Mouse (Mus musculus) midbrain, embryonic 16.5 days (tissue): ENCODE measurements around the gene Asb11. TPM values are rescaled to one million over a fixed set of nuclear protein-coding genes. Genes with fewer than 3 reads are reported as not detected.

Experiments
- ATAC-seq: fragments of 200-750 bp; cut with Nextera tagmentation; 2 replicates; pipeline ENCODE4 v1.8.0; 2017; ENCODE audit warnings: moderate TSS enrichment
- H3K27ac ChIP-seq: fragments of 300-500 bp; sonication (generic); 2 replicates; pipeline ENCODE4 v1.5.1; 2014; ENCODE audit warnings: mild to moderate bottlenecking, low read length, mixed read lengths
- H3K27me3 ChIP-seq: fragments of 300-500 bp; sonication (generic); 2 replicates; pipeline ENCODE4 v1.6.1; 2014; ENCODE audit warnings: low read depth, low read length, mixed read lengths; ENCODE audit not compliant: control insufficient read depth, insufficient read depth
- H3K36me3 ChIP-seq: fragments of 300-500 bp; sonication (generic); 2 replicates; pipeline ENCODE4 v1.6.1; 2014; ENCODE audit warnings: mild to moderate bottlenecking, low read length, moderate library complexity, mixed read lengths; ENCODE audit not compliant: control insufficient read depth, insufficient read depth
- H3K4me1 ChIP-seq: fragments of 300-500 bp; sonication (generic); 2 replicates; pipeline ENCODE4 v1.6.1; 2014; ENCODE audit warnings: mild to moderate bottlenecking, low read length, mixed read lengths; ENCODE audit not compliant: control insufficient read depth, insufficient read depth
- H3K4me2 ChIP-seq: fragments of 300-500 bp; sonication (generic); 2 replicates; pipeline ENCODE4 v1.6.1; 2014; ENCODE audit warnings: mild to moderate bottlenecking, low read length, mixed read lengths
- H3K4me3 ChIP-seq: fragments of 300-500 bp; sonication (generic); 2 replicates; pipeline ENCODE4 v1.5.1; 2014; ENCODE audit warnings: low read depth, mild to moderate bottlenecking, low read length, moderate library complexity, mixed read lengths
- H3K9ac ChIP-seq: fragments of 300-500 bp; sonication (generic); 2 replicates; pipeline ENCODE4 v1.6.1; 2014; ENCODE audit warnings: low read depth, low read length, mixed read lengths
- H3K9me3 ChIP-seq: fragments of 300-500 bp; sonication (generic); replicated peaks from 2 replicates; pipeline ENCODE4 v1.6.1; 2014; ENCODE audit warnings: mild to moderate bottlenecking, low read length, mixed read lengths; ENCODE audit not compliant: control insufficient read depth, poor library complexity, severe bottlenecking
- WGBS: fragments of 180-500 bp; shearing (Covaris S2); extraction: QIAGEN DNeasy Blood & Tissue Kit; methylation state at CpG from one replicate; pipeline ENCODE4 v1.1.7; 2014; 5-methylcytosine and 5-hydroxymethylcytosine counted together
- polyA plus RNA-seq: library from polyadenylated mRNA; unstranded; fragments of >200 nt; fragmentation: Nextera tagmentation; extraction: Ambion mirVana; gene quantifications from 2 replicates; pipeline ENCODE4 v1.2.1, GENCODE M21; 2015

The Asb11 gene
- polyA plus RNA-seq, 1 experiment from 2014 or later: not detected

GRCm38 (mm10) chrX:164449201-164449600 is 12.4 kb downstream of the Asb11 start:
- H3K36me3 ChIP-seq: no peaks in the 10 kb centered on the region
- no peak overlapping the region for H3K27ac ChIP-seq
- no peak overlapping the region for H3K4me2 ChIP-seq
- 43% methylated on average over 3 of the region's 3 CpGs for WGBS
- no peak overlapping the region for H3K4me3 ChIP-seq
- ATAC-seq: no peak
- H3K27me3 ChIP-seq: no peaks in the 10 kb centered on the region
- H3K9me3 ChIP-seq: no peaks in the 10 kb centered on the region
- no peak overlapping the region for H3K9ac ChIP-seq
- no peaks in the 10 kb centered on the region for H3K4me1 ChIP-seq

- no peak overlapping the region for H3K27ac ChIP-seq
- H3K4me1 ChIP-seq: no peaks in the 10 kb centered on the region
- H3K27me3 ChIP-seq: no peaks in the 10 kb centered on the region
- no peak overlapping the region for H3K4me2 ChIP-seq
- H3K9me3 ChIP-seq: no peaks in the 10 kb centered on the region
- no peak overlapping the region for H3K9ac ChIP-seq
- WGBS: 70% methylated on average over 6 of the region's 6 CpGs
- ATAC-seq: no peak
- H3K36me3 ChIP-seq: no peaks in the 10 kb centered on the region
- H3K4me3 ChIP-seq: no peak overlapping the region
Observed at GRCm38 (mm10) chrX:164459205-164459878, 22.5 kb downstream of the Asb11 start.

GRCm38 (mm10) chrX:164502258-164502657 is 65.5 kb downstream of the Asb11 start:
- Histone ChIP-seq H3K4me3 (no peak overlapping the region), H3K27me3 (no peaks in the 10 kb centered on the region), H3K27ac (no peak overlapping the region), H3K9ac (no peak overlapping the region), H3K36me3 (no peaks in the 10 kb centered on the region), H3K4me1 (no peaks in the 10 kb centered on the region), H3K4me2 (no peak overlapping the region), H3K9me3 (no peaks in the 10 kb centered on the region)
- WGBS: 76% methylated on average over 2 of the region's 2 CpGs
- no peak for ATAC-seq

DNA sequence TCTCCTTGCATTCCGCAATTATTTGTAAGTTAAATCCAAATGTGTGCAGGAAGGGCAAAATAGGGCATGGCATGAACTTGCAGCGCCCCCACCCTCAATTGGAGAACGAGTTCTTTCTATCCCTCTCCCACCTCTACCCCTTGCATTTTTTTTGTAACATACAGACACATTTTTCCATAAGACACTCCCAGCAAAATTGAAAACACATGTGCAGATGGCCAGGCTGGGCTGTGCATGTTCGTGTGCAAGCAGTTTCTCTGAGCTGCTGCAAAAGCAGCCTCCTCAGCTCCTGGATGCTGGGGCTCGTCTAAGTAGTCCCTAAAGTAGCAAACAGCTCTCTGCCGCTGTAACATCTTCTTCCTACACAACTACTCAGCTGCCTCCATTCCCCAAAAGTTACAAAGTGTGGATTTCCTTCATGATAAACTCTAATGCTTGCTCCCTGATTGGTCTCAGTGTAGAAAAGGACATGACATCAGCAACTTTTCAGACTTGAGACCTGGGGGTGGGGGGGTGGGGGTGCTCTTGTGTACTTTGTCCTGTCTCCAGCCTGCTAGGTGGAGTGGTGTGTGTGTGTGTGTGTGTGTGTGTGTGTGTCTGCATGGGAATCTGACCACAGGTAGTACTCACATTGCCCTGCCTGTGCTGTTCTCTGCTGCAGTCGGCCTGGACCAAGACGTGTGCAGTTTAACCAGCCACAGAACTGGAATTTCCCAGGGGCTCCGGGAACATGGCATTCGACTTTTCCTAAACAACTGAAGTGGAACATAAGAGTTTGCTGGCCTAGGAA is 69.1 kb downstream of the Asb11 start, which contains the start of gene Asb9:
Gene Asb9, plus strand, starts transcription at position 619 of the 790 bp plus-strand sequence.
- H3K4me1 ChIP-seq: no peaks in the 10 kb centered on the region
- H3K9me3 ChIP-seq: no peaks in the 10 kb centered on the region
- H3K36me3 ChIP-seq: no peaks in the 10 kb centered on the region
- H3K27me3 ChIP-seq: no peaks in the 10 kb centered on the region; the same call in 1 of the 2 replicates
- no peak within 1 kb of the TSS for H3K4me3 ChIP-seq
- H3K9ac ChIP-seq: no peak within 1 kb of the TSS
- no peak within 1 kb of the TSS for H3K4me2 ChIP-seq
- 76% methylated on average over 10 of the region's 10 CpGs for WGBS
- ATAC-seq: no peak
- H3K27ac ChIP-seq: no peak within 1 kb of the TSS

GRCm38 (mm10) chrX:164507068-164507467 is 70.3 kb downstream of the Asb11 start:
- 70% methylated on average over 4 of the region's 4 CpGs for WGBS
- Histone ChIP-seq H3K4me3 (no peak overlapping the region), H3K9ac (no peak overlapping the region), H3K9me3 (no peaks in the 10 kb centered on the region), H3K4me2 (no peak overlapping the region), H3K4me1 (no peaks in the 10 kb centered on the region), H3K36me3 (no peaks in the 10 kb centered on the region), H3K27ac (no peak overlapping the region), H3K27me3 (no peaks in the 10 kb centered on the region; the same call in 1 of the 2 replicates)
- no peak for ATAC-seq

DNA sequence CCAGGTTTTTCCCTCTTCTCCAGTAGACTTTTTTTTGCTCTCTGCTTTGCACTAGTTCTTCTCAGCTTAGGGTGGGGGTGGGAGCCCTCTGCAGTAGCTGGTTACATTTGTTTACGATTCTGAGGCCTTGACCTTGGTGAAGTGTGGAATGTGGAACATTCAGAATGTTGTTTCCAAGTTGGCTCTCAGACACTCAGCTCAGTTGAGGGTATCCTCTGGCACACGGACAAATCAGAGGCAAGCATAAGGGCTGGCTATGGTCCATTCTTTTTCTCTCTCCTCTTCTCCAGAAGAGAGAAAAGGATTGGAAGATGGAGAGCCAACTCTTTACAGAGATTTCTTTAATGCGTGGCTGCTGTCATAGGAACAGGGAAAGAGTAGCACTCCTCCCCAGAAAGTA is 71.9 kb downstream of the Asb11 start:
- 69% methylated on average over 3 of the region's 3 CpGs for WGBS
- H3K27ac ChIP-seq: no peak overlapping the region
- H3K4me3 ChIP-seq: no peak overlapping the region
- H3K9ac ChIP-seq: no peak overlapping the region
- peak; percentile 51; the same call in 1 of the 2 replicates for ATAC-seq
- H3K9me3 ChIP-seq: no peaks in the 10 kb centered on the region
- no peaks in the 10 kb centered on the region for H3K4me1 ChIP-seq
- no peak overlapping the region for H3K4me2 ChIP-seq
- peaks cover 4% of the 10 kb centered on the region; the same call in 1 of the 2 replicates for H3K27me3 ChIP-seq
- no peaks in the 10 kb centered on the region for H3K36me3 ChIP-seq

Other genes starting within 250 kb of the Asb11 start
- 0.46 and 0.74 TPM in 2 replicates for gene Bmx, start 178.8 kb upstream of the Asb11 start, polyA plus RNA-seq
- 3.5 and 3.7 TPM in 2 replicates for gene Pir, start 167.6 kb upstream of the Asb11 start, polyA plus RNA-seq
- 0.25 and 0.30 TPM in 2 replicates for gene Vegfd, start 63.6 kb upstream of the Asb11 start, polyA plus RNA-seq
- 4.3 and 4.9 TPM in 2 replicates for gene Piga, start 17.2 kb upstream of the Asb11 start, polyA plus RNA-seq
- not detected in 2 replicates for gene Asb9, start 69.3 kb downstream of the Asb11 start, polyA plus RNA-seq